Mouse (Mus musculus): ENCODE data around the gene Ptgfrn. TPM values are rescaled to one million over a fixed set of nuclear protein-coding genes. Genes with fewer than 3 reads are reported as not detected.

Gene Ptgfrn
- polyA plus RNA-seq, 1 experiment from 2014 or later = 2.3 TPM

DNA sequence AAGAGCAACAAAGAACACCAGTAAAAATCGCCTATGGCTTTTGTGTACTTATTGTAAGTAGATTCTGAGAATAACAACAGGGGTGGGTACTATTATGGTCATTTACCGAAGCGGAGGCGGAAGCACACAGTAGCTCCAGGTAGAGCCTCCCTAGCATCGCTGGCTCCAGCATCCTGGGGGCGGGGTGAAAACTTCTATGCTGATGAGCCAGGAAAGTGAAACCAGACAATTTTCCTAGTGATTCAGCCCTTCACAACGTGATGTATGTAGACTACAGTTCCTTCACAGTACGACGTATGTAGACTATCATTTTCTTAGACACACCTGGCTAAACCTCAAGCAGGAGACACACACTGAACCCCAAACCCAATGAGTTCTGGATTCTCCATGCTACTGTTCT, 36.7 kb downstream of the Ptgfrn start:
- no peak overlapping the region for H3K9ac ChIP-seq (replicated peaks)
- no peaks in the 10 kb centered on the region for H3K9me3 ChIP-seq
- no peak overlapping the region for H3K27ac ChIP-seq
- no peak for ATAC-seq
- H3K36me3 ChIP-seq = peaks cover 20% of the 10 kb centered on the region
- H3K4me2 ChIP-seq (replicated peaks) = no peak overlapping the region
- peaks cover 50% of the 10 kb centered on the region for H3K4me1 ChIP-seq (replicated peaks)
- H3K27me3 ChIP-seq = no peaks in the 10 kb centered on the region
- 87% methylated on average over 9 of the region's 9 CpGs for WGBS
- no peak overlapping the region for H3K4me3 ChIP-seq (replicated peaks)

DNA sequence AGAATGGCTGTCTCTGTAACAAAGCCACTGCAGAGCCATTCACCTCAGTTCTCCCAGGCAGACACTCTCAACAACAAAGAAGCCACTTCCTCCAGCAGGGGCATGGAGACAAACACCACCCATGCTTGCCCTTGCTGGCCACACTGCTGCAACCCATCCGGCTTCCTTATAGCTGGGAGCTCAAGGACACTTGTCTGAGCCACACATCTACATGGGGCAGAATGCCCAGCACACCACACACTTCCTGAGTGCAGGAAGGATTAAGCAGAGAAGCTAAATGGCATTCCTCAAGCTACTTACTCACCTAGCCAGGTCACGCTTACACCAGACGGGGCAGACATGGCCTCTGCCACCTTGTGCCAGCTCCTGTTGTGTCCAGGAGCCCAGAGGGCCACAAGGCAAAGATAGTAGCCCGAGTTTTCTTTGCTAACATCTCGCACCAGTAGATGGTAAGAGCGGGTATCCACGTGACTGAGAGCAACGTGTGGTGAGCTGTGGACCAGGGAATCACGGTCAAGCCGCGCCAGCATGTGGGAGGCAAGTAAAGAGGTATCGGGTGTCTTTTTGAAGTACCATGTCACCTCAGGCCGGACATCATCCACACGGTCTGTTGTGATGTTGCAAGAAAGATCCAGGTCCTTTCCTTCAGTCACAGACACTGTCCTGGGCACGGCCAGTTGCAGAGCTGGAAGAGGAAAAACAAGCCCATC, 37.4 kb downstream of the Ptgfrn start:
- 88% methylated on average over 15 of the region's 15 CpGs for WGBS
- H3K27ac ChIP-seq = peak overlapping the region; percentile 39
- ATAC-seq = no peak
- H3K4me2 ChIP-seq (replicated peaks) = no peak overlapping the region
- H3K4me1 ChIP-seq (replicated peaks) = peaks cover 57% of the 10 kb centered on the region
- H3K36me3 ChIP-seq = peaks cover 12% of the 10 kb centered on the region
- no peak overlapping the region for H3K4me3 ChIP-seq (replicated peaks)
- H3K27me3 ChIP-seq = no peaks in the 10 kb centered on the region
- no peaks in the 10 kb centered on the region for H3K9me3 ChIP-seq
- no peak overlapping the region for H3K9ac ChIP-seq (replicated peaks)

DNA sequence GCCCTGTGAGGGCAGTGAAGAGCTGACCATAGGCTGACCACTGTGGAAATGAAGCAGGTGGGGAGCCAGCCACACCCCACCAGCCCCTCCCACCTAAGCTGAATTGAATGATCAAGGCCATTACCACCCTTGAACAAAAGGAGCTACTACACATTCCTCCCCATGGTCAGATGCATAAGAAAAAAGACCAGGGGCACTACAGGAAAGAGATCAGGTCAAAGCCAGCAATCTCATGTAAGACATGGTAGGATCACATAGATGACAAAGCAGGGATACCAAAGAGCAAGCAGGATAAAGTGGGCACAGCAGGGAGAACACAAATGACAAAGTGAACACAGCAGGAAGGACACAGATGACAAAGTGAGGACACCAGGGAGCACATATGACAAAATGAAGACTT, 38.5 kb downstream of the Ptgfrn start:
- H3K27me3 ChIP-seq = no peaks in the 10 kb centered on the region
- H3K4me1 ChIP-seq (replicated peaks) = peaks cover 67% of the 10 kb centered on the region
- H3K36me3 ChIP-seq = peaks cover 3% of the 10 kb centered on the region; the same call in 1 of the 2 replicates
- H3K9me3 ChIP-seq = no peaks in the 10 kb centered on the region
- no peak for ATAC-seq
- H3K4me3 ChIP-seq (replicated peaks) = no peak overlapping the region
- no peak overlapping the region for H3K9ac ChIP-seq (replicated peaks)
- peak overlapping the region; percentile 83 for H3K27ac ChIP-seq
- H3K4me2 ChIP-seq (replicated peaks) = peak overlapping the region; percentile 23; the same call in 1 of the 2 replicates

DNA sequence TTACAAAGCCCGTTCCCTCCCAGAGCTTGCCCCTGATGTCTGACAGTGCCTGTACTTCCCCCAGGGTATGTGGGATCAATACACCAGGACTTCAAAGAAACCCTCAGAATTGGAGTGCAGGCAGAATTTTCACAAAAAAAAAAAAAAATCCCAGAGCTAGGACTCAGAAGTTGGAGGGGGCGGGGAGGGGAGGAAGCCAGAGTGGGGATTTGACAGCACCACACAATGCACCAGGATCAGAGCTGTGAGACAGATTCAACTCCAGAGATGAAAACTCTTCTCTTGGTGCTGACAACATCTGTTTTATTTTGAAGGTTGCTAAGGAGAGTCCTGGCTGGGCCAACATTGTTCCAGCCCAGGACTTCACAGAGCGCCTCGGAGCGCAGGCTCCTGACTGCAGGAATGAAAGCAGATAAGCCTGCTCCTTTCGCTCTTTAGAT, 39.3 kb downstream of the Ptgfrn start:
- ATAC-seq = peak; percentile 88
- peak overlapping the region; percentile 23; the same call in 1 of the 2 replicates for H3K4me2 ChIP-seq (replicated peaks)
- no peaks in the 10 kb centered on the region for H3K27me3 ChIP-seq
- no peak overlapping the region for H3K9ac ChIP-seq (replicated peaks)
- no peaks in the 10 kb centered on the region for H3K9me3 ChIP-seq
- peak overlapping the region; percentile 83 for H3K27ac ChIP-seq
- H3K4me3 ChIP-seq (replicated peaks) = no peak overlapping the region
- no peaks in the 10 kb centered on the region; the same call in 1 of the 2 replicates for H3K36me3 ChIP-seq
- whole genome bisulfite sequencing = 9% methylated on average over 6 of the region's 6 CpGs
- peaks cover 70% of the 10 kb centered on the region for H3K4me1 ChIP-seq (replicated peaks)

DNA sequence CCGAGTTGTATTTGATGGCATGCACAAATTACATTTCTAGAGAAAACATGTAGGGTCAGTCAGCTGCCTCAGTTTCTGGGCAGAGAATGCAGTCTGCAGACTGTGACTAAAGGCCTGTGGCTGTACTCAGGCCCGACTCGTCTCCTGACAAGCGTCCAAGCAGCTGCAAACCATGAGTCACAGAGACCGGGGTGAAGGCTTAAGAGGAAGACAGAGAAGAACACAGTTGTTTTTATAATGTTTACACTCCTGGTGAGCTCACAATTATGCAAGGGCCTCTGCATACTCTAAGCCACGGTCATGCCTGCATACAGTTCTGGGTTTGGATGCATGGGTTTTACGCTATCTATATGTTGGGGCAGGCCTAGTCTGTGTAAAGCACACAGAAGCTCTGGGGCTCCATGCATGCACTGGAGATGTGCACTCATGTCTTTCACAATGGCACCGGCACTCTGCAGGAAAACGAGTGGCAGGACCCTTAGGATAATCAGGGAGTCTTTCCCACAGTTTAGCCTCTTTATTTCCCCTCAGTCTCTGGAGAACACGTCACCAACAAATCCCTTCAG, 39.8 kb downstream of the Ptgfrn start:
- WGBS = 18% methylated on average over 10 of the region's 10 CpGs
- Histone ChIP-seq H3K9ac (replicated peaks) (0 out of 2 replicates have a peak overlapping the region, but pooled peaks have one; percentile 19), H3K27ac (peak overlapping the region; percentile 83), H3K9me3 (no peaks in the 10 kb centered on the region), H3K27me3 (no peaks in the 10 kb centered on the region), H3K4me2 (replicated peaks) (0 out of 2 replicates have a peak overlapping the region, but pooled peaks have one; percentile 23), H3K36me3 (no peaks in the 10 kb centered on the region; the same call in 1 of the 2 replicates), H3K4me3 (replicated peaks) (no peak overlapping the region), H3K4me1 (replicated peaks) (peaks cover 70% of the 10 kb centered on the region)
- ATAC-seq = peak; percentile 78

DNA sequence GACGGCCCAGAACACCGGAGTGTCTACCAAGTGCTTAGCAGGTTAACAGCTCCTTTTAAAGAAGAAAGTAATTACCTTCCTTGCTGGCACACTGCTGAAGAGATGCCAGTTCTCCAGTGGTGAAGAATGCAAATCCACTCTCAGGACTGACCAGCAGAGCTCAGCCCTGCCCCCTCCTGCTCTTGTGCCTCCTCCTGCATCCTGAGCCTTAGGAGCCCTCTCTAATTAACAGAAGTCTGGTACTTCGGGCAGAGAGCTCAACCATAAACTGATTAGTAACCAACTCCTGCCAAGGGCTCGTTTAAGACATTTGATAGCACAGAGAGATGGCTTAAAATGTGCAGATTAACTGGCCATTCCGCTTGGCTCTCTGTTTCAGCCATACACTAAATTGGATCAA, 41.4 kb downstream of the Ptgfrn start:
- H3K9me3 ChIP-seq = no peaks in the 10 kb centered on the region
- H3K27me3 ChIP-seq = no peaks in the 10 kb centered on the region
- H3K4me3 ChIP-seq (replicated peaks) = no peak overlapping the region
- no peak overlapping the region for H3K4me2 ChIP-seq (replicated peaks)
- ATAC-seq = no peak
- no peaks in the 10 kb centered on the region for H3K36me3 ChIP-seq
- 34% methylated on average over 5 of the region's 5 CpGs for WGBS
- no peak overlapping the region for H3K9ac ChIP-seq (replicated peaks)
- no peak overlapping the region for H3K27ac ChIP-seq
- peaks cover 70% of the 10 kb centered on the region for H3K4me1 ChIP-seq (replicated peaks)

DNA sequence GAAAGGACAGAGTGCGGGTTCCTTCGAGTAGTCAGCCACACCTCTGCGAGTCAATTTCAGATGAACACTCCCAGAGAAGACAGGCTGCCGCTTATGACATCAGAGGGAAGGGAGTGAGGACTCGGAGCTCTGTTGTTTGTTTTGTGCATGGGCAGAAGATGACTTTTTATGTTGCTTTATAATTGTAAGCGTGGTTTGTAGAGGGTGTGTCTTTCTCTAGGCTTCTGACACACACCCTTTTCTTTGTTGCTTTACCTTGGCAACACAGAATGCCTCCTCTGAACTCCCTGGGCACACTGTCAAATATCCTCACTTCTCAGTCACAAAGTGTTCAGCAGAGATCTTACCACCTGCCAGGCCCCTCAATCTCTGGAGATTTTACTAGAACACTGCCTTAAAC, 43.9 kb downstream of the Ptgfrn start:
- H3K4me2 ChIP-seq (replicated peaks) = no peak overlapping the region
- H3K36me3 ChIP-seq = no peaks in the 10 kb centered on the region
- H3K9me3 ChIP-seq = no peaks in the 10 kb centered on the region
- H3K27ac ChIP-seq = no peak overlapping the region
- 86% methylated on average over 6 of the region's 6 CpGs for WGBS
- ATAC-seq = no peak
- H3K4me3 ChIP-seq (replicated peaks) = no peak overlapping the region
- H3K4me1 ChIP-seq (replicated peaks) = peaks cover 48% of the 10 kb centered on the region
- H3K9ac ChIP-seq (replicated peaks) = no peak overlapping the region
- no peaks in the 10 kb centered on the region for H3K27me3 ChIP-seq

DNA sequence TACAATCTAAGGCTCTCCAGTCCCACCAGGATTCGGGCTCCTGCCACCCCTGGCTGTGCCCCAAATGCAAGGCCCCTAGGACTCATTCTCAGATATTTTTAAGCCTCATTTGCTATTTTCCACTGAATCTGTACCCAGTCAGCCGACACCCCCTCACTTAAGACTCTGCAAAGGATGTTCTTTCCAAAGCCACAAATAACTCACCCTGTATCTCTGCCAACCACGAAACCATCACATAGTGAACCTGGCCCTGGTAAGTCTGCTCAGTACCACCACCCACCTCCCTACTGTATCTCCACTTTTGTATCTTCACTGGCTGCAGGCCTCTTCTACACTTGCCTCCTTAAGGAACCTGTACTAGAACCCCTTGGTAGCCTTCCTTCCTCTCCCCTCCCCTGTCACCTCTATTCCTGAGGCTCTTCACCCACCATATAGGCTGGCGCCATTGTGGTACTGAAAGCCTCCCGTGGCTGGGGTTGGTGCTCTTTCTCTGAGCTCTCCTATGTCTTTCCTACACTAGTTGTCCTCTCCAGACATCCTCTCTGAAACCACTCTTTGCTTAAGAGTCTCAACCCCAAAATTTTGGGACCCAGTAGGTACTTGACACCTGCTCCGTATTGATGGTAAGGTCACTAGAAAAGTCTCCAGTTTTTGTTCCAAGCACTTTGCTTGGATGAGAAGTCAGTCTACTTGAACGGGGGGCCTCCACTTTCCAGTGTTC, 48.1 kb downstream of the Ptgfrn start:
- no peak for ATAC-seq
- WGBS = 92% methylated on average over 7 of the region's 7 CpGs

DNA sequence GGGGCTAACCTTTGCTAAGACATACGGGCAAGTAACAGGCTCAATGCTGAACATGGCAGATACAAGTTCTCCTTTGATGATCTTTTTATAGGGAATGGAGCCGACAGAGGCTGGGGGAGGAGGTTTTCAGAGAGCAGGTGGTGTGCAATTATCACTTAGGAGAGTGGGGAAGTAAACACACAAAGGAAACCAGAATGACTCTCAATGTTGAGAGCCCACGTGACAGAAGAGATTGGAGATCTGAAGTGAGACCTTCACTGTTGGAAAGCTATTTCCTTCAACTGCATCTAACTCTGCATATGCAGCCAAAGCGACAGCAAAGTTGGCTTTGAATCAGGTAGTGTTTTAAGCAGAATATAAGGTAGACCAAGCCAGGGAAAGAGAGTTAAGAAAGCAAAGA, 50.9 kb downstream of the Ptgfrn start:
- no peak overlapping the region for H3K4me3 ChIP-seq (replicated peaks)
- no peaks in the 10 kb centered on the region for H3K27me3 ChIP-seq
- no peaks in the 10 kb centered on the region for H3K4me1 ChIP-seq (replicated peaks)
- H3K4me2 ChIP-seq (replicated peaks) = no peak overlapping the region
- H3K27ac ChIP-seq = no peak overlapping the region
- no peak for ATAC-seq
- 89% methylated on average over 4 of the region's 4 CpGs for WGBS
- no peak overlapping the region for H3K9ac ChIP-seq (replicated peaks)
- H3K9me3 ChIP-seq = no peaks in the 10 kb centered on the region
- peaks cover 36% of the 10 kb centered on the region for H3K36me3 ChIP-seq

More for the DNA sequence above, 48.1 kb downstream of the Ptgfrn start:
- Histone ChIP-seq H3K27me3 (no peaks in the 10 kb centered on the region), H3K9me3 (no peaks in the 10 kb centered on the region), H3K4me3 (replicated peaks) (no peak overlapping the region), H3K4me1 (replicated peaks) (peaks cover 7% of the 10 kb centered on the region; the same call in 1 of the 2 replicates), H3K36me3 (peaks cover 22% of the 10 kb centered on the region), H3K4me2 (replicated peaks) (no peak overlapping the region), H3K9ac (replicated peaks) (no peak overlapping the region), H3K27ac (no peak overlapping the region)

DNA sequence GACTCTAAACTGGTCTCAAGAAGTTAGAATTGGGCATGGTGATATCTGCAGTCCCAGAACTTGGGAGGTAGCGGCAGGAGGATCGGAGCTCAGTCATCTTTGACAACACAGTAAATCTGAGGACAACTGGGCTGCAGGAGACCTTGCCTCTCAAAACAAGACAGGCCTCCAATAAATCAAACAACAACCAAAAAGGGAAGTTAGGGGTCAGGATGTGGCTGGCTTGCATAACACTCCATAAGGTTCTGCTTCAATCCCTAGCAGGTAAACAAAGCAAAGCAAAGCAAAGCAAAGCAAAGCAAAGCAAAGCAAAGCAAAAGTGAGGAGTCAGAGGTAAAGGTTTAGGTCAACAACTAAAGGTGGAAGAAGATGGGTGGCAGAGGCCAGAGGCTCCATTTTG, 51.9 kb downstream of the Ptgfrn start:
- Histone ChIP-seq H3K9me3 (no peaks in the 10 kb centered on the region), H3K4me2 (replicated peaks) (no peak overlapping the region), H3K4me3 (replicated peaks) (no peak overlapping the region), H3K27me3 (no peaks in the 10 kb centered on the region), H3K4me1 (replicated peaks) (no peaks in the 10 kb centered on the region), H3K36me3 (peaks cover 36% of the 10 kb centered on the region), H3K9ac (replicated peaks) (no peak overlapping the region), H3K27ac (no peak overlapping the region)
- ATAC-seq = no peak
- 90% methylated on average over 2 of the region's 2 CpGs for WGBS

DNA sequence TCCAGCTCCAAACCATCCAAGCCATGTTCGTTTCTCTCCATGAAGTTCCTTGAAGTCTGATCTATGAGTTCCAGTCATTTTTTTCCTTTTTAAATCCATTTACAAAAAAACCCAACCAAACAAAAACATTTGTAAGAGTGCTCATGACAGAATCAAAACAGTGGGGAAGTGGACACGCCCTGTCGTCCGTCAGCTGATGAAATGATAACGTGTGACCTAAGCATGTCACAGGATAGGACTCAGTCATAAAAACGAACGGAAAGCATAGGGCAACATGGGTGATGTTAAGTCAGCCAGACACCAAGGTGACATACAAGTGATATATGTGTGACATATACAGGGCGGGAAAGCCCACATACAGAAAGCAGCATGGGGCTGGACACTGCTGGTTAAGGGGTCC, 54.9 kb downstream of the Ptgfrn start:
- Histone ChIP-seq H3K27ac (no peak overlapping the region), H3K4me2 (replicated peaks) (no peak overlapping the region), H3K36me3 (peaks cover 31% of the 10 kb centered on the region), H3K9ac (replicated peaks) (no peak overlapping the region), H3K4me3 (replicated peaks) (no peak overlapping the region), H3K4me1 (replicated peaks) (0 out of 2 replicates have a peak, but pooled peaks cover 3% of the 10 kb centered on the region), H3K27me3 (no peaks in the 10 kb centered on the region), H3K9me3 (no peaks in the 10 kb centered on the region)
- no peak for ATAC-seq
- 94% methylated on average over 8 of the region's 8 CpGs for WGBS

DNA sequence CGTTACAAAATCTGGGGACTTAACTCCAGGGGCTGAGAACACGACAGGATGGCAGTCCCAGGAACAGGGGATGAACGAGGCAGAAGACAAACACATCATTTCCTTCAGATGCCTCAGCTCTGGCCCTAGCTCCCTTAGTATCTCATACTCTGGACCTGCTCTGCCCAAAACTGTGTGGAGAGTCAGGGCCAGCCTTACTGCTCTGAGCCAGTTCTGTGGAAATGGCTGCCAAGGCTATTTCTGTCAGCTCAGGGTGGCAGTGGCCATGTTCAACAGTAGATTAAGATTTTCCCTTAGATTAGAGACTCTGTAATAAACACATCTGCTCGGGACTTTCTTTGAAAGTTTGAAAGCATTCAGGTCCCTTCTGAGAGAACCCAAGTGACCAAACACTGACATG, 58.5 kb downstream of the Ptgfrn start:
- H3K36me3 ChIP-seq = peaks cover 18% of the 10 kb centered on the region
- no peak overlapping the region for H3K9ac ChIP-seq (replicated peaks)
- no peak overlapping the region for H3K4me2 ChIP-seq (replicated peaks)
- H3K9me3 ChIP-seq = no peaks in the 10 kb centered on the region
- H3K4me1 ChIP-seq (replicated peaks) = peaks cover 10% of the 10 kb centered on the region
- H3K4me3 ChIP-seq (replicated peaks) = no peak overlapping the region
- ATAC-seq = no peak
- WGBS = 80% methylated on average over 4 of the region's 4 CpGs
- no peak overlapping the region for H3K27ac ChIP-seq
- no peaks in the 10 kb centered on the region for H3K27me3 ChIP-seq

Data from midbrain, embryonic 13.5 days (tissue).